Mouse (Mus musculus): ENCODE results near the gene Calhm3.

DNA sequence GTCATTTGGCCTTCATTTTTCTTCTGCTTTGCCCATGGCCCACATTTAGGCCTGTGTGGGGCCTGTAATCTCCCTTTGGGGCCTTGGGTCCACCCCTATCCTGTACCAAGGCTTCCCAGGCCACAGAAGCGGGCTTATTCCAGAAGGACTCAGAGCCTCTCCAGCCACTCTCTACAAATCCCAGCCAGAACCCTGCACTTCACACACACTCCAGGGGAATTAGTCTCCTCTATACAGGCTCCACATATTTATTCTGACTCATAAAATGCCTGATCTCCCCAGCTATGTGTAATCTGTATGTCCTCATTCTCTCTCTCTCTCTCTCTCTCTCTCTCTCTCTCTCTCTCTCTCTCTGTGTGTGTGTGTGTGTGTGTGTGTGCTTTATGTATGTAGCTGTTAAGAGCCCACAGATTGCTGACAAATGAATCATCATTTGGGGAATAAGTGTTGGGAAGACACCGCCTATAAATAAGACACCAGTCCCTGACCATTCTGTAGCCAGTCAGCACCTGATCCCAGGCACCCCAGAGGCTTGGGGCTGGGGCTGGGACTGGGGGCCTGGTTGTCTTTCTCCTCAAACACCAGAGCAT, 19.4 kb upstream of the Calhm3 start:
- TF ChIP-seq CTCF (IDR thresholded peaks at IDR 0.05; ENCODE audit: control insufficient read depth, insufficient read depth, insufficient replicate concordance, low read depth, low read length) (no peak), POLR2A (IDR thresholded peaks at IDR 0.05; ENCODE audit: control insufficient read depth, low read depth, low read length) (no peak)

Measured in testis, adult 2 months (tissue).